Mouse (Mus musculus): ENCODE data around the gene Arhgap31. TPM values are rescaled to one million over a fixed set of nuclear protein-coding genes. Genes with fewer than 3 reads are reported as not detected.
A peak's percentile ranks its signal among the peaks of the same experiment; 100 is the strongest.

The Arhgap31 gene
- polyA plus RNA-seq, 1 experiment from 2014 or later: 8.0 TPM

DNA sequence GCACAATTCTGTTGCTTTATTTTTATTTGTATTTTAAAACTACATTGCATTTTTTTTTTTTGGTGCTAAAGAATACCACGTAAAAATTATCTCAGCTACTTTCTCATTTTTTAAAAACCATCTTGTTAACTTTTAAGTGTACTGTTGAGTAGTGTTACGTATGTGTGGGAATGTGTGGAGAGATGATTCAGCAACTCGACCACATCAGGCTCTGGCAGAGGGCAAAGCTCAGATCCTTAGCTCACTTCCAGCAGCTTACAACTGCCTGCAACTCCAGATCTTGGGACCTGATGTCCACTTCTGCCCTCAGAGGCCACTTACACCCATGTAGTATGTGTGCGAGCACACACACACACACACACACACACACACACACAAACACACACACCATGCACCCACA is 43.5 kb upstream of the Arhgap31 start:
- Histone ChIP-seq H3K27me3 (ENCODE audit: control insufficient read depth, insufficient read depth, low read length) (no peaks in the 10 kb centered on the region), H3K27ac (replicated peaks; ENCODE audit: low read depth, low read length) (no peak overlapping the region)
- DNase-seq (ENCODE audit: low spot score): no peak

DNA sequence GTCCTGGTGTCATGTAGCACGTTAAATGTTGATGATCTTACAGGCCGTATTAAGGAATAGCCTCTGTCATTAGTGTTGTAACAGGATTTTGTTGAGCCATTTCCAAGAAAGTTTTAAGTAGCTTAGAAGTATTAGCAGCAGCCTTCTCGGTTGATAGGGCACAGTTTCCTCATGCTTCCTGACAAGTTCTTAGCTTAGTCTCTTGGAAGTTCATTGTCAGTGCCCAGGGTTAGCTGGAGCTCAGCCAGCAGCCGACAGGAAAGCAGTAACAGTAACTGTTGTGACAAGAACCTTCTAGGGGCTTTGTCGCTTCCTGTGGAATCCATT is 43.1 kb upstream of the Arhgap31 start:
- no peak overlapping the region for H3K4me2 ChIP-seq (ENCODE audit: low read depth, low read length)

More for the DNA sequence above, 43.5 kb upstream of the Arhgap31 start:
- Histone ChIP-seq H3K9ac (replicated peaks; ENCODE audit: low read length) (no peak overlapping the region), H3K9me3 (replicated peaks; ENCODE audit: control insufficient read depth, low read length) (no peaks in the 10 kb centered on the region), H3K36me3 (replicated peaks; ENCODE audit: control insufficient read depth, insufficient read depth, low read depth, low read length) (no peaks in the 10 kb centered on the region), H3K4me3 (ENCODE audit: low read depth, low read length) (no peak overlapping the region), H3K4me1 (ENCODE audit: control insufficient read depth, insufficient read depth, low read length) (peaks cover 5% of the 10 kb centered on the region), H3K4me2 (ENCODE audit: low read depth, low read length) (no peak overlapping the region)
- no peak for ATAC-seq (replicated peaks; ENCODE audit: insufficient number of reproducible peaks, low FRiP score, low TSS enrichment, low read depth)
- 76% methylated on average over 4 of the region's 4 CpGs for WGBS

DNA sequence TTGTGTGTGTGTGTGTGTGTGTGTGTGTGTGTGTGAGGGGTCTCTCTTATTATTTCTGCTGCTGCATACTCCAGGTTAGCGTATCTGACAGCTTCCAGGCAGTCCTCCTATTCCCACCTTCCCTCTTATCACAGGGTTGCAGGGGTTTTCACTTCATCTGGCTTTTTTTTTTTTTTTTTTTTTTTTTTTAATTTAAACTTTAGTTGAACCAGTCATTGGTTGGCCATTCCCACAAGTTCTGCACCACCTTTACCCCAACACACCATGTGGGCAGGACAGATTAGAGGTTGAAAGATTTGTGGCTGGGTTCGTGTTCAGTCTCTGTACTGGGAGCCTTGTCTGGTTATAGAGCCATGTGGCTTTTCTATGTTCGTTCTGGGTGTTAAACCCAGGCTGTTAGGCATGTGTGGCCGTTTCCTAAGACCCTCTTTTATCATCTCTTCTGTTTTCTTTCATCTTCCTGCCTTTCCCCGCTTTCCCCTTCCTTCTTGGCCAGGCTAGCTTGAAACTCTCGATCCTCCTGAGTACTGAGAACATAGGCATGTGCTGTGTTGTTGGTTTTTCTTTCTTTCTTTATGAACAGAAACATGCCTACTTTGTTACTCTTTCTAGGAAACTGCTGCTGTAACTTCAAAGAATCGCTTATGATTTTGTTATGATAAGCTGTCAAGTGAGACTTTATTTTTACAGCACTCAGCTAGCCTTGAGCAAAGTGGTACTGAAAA is 42.5 kb upstream of the Arhgap31 start:
- H3K27me3 ChIP-seq (ENCODE audit: control insufficient read depth, insufficient read depth, low read length): no peaks in the 10 kb centered on the region
- no peaks in the 10 kb centered on the region for H3K9me3 ChIP-seq (replicated peaks; ENCODE audit: control insufficient read depth, low read length)
- no peak overlapping the region for H3K4me3 ChIP-seq (ENCODE audit: low read depth, low read length)
- no peaks in the 10 kb centered on the region for H3K36me3 ChIP-seq (replicated peaks; ENCODE audit: control insufficient read depth, insufficient read depth, low read depth, low read length)
- 53% methylated on average over 7 of the region's 7 CpGs for WGBS
- no peak overlapping the region for H3K9ac ChIP-seq (replicated peaks; ENCODE audit: low read length)
- peaks cover 5% of the 10 kb centered on the region for H3K4me1 ChIP-seq (ENCODE audit: control insufficient read depth, insufficient read depth, low read length)
- DNase-seq (ENCODE audit: low spot score) (peak; percentile 18), ATAC-seq (replicated peaks; ENCODE audit: insufficient number of reproducible peaks, low FRiP score, low TSS enrichment, low read depth) (no peak)
- H3K4me2 ChIP-seq (ENCODE audit: low read depth, low read length): no peak overlapping the region
- H3K27ac ChIP-seq (replicated peaks; ENCODE audit: low read depth, low read length): no peak overlapping the region

More for the DNA sequence above, 43.1 kb upstream of the Arhgap31 start:
- Histone ChIP-seq H3K9ac (replicated peaks; ENCODE audit: low read length) (no peak overlapping the region), H3K4me1 (ENCODE audit: control insufficient read depth, insufficient read depth, low read length) (peaks cover 5% of the 10 kb centered on the region), H3K9me3 (replicated peaks; ENCODE audit: control insufficient read depth, low read length) (no peaks in the 10 kb centered on the region), H3K4me3 (ENCODE audit: low read depth, low read length) (no peak overlapping the region), H3K27ac (replicated peaks; ENCODE audit: low read depth, low read length) (no peak overlapping the region), H3K27me3 (ENCODE audit: control insufficient read depth, insufficient read depth, low read length) (no peaks in the 10 kb centered on the region), H3K36me3 (replicated peaks; ENCODE audit: control insufficient read depth, insufficient read depth, low read depth, low read length) (no peaks in the 10 kb centered on the region)
- ATAC-seq (replicated peaks; ENCODE audit: insufficient number of reproducible peaks, low FRiP score, low TSS enrichment, low read depth) (no peak), DNase-seq (ENCODE audit: low spot score) (peak; percentile 45)
- 34% methylated on average over 5 of the region's 5 CpGs for WGBS

DNA sequence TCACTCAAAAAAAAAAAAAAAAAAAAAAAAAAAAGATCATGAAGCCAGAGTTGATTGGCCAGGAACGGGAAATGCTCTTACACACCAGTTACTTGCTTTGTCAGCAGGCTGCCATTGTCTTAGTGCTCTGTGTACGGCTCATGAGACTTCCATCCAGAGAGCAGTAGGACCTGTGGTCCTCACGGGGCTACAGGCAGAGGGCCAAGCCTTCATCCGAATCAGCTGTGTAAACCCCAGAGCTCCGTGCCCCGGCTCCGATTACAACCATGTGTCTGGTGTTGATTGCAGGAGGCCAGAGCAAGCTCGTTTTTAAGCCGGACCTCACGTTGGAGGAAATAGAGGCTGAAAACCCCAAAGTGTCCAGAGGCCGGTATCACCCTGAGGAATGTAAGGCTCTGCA is 40.6 kb upstream of the Arhgap31 start:
- H3K4me2 ChIP-seq (ENCODE audit: low read depth, low read length): no peak overlapping the region
- no peak overlapping the region for H3K4me3 ChIP-seq (ENCODE audit: low read depth, low read length)
- 24% methylated on average over 11 of the region's 11 CpGs for WGBS
- no peaks in the 10 kb centered on the region for H3K9me3 ChIP-seq (replicated peaks; ENCODE audit: control insufficient read depth, low read length)
- peak; percentile 78 for DNase-seq (ENCODE audit: low spot score)
- ATAC-seq (replicated peaks; ENCODE audit: insufficient number of reproducible peaks, low FRiP score, low TSS enrichment, low read depth): peak; percentile 83
- H3K4me1 ChIP-seq (ENCODE audit: control insufficient read depth, insufficient read depth, low read length): peaks cover 5% of the 10 kb centered on the region
- H3K9ac ChIP-seq (replicated peaks; ENCODE audit: low read length): no peak overlapping the region
- no peaks in the 10 kb centered on the region for H3K36me3 ChIP-seq (replicated peaks; ENCODE audit: control insufficient read depth, insufficient read depth, low read depth, low read length)
- H3K27me3 ChIP-seq (ENCODE audit: control insufficient read depth, insufficient read depth, low read length): no peaks in the 10 kb centered on the region
- no peak overlapping the region for H3K27ac ChIP-seq (replicated peaks; ENCODE audit: low read depth, low read length)

DNA sequence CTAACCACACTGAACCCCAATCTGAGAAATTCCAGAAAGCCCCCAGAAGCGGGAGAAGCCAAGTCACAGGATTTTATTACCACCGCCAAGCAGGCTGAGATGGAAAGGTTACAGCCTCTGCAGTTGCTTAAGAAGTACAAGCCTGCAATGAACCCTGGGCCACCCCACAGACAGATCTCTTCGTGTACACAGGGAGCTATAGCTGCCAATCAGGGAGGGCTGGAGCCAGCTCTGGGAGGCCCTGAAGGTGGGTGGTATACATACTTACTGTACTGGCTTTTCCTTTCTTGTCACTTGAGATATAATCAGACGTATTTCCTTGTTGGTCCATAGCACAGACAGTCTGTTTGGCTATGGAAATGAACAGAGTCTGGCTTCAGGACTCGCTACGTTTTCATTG is 37.7 kb upstream of the Arhgap31 start:
- Histone ChIP-seq H3K9me3 (replicated peaks; ENCODE audit: control insufficient read depth, low read length) (no peaks in the 10 kb centered on the region), H3K27ac (replicated peaks; ENCODE audit: low read depth, low read length) (no peak overlapping the region), H3K9ac (replicated peaks; ENCODE audit: low read length) (no peak overlapping the region), H3K4me2 (ENCODE audit: low read depth, low read length) (no peak overlapping the region; the same call in 1 of the 2 replicates), H3K36me3 (replicated peaks; ENCODE audit: control insufficient read depth, insufficient read depth, low read depth, low read length) (no peaks in the 10 kb centered on the region), H3K4me1 (ENCODE audit: control insufficient read depth, insufficient read depth, low read length) (peaks cover 5% of the 10 kb centered on the region), H3K4me3 (ENCODE audit: low read depth, low read length) (no peak overlapping the region), H3K27me3 (ENCODE audit: control insufficient read depth, insufficient read depth, low read length) (no peaks in the 10 kb centered on the region)
- no peak for DNase-seq (ENCODE audit: low spot score)
- ATAC-seq (replicated peaks; ENCODE audit: insufficient number of reproducible peaks, low FRiP score, low TSS enrichment, low read depth): no peak
- 68% methylated on average over 6 of the region's 6 CpGs for WGBS

GRCm38 (mm10) chr16:38743941-38744673 is 31.0 kb upstream of the Arhgap31 start:
- Histone ChIP-seq H3K9me3 (replicated peaks; ENCODE audit: control insufficient read depth, low read length) (no peaks in the 10 kb centered on the region), H3K4me1 (ENCODE audit: control insufficient read depth, insufficient read depth, low read length) (no peaks in the 10 kb centered on the region), H3K4me3 (ENCODE audit: low read depth, low read length) (no peak overlapping the region), H3K27me3 (ENCODE audit: control insufficient read depth, insufficient read depth, low read length) (no peaks in the 10 kb centered on the region), H3K27ac (replicated peaks; ENCODE audit: low read depth, low read length) (no peak overlapping the region), H3K4me2 (ENCODE audit: low read depth, low read length) (no peak overlapping the region), H3K36me3 (replicated peaks; ENCODE audit: control insufficient read depth, insufficient read depth, low read depth, low read length) (no peaks in the 10 kb centered on the region), H3K9ac (replicated peaks; ENCODE audit: low read length) (no peak overlapping the region)
- no peak for ATAC-seq (replicated peaks; ENCODE audit: insufficient number of reproducible peaks, low FRiP score, low TSS enrichment, low read depth)
- no peak for DNase-seq (ENCODE audit: low spot score)
- 86% methylated on average over 10 of the region's 10 CpGs for WGBS

GRCm38 (mm10) chr16:38742659-38743131 is 29.6 kb upstream of the Arhgap31 start:
- H3K27ac ChIP-seq (replicated peaks; ENCODE audit: low read depth, low read length): peak overlapping the region; percentile 48
- H3K27me3 ChIP-seq (ENCODE audit: control insufficient read depth, insufficient read depth, low read length): no peaks in the 10 kb centered on the region
- ATAC-seq (replicated peaks; ENCODE audit: insufficient number of reproducible peaks, low FRiP score, low TSS enrichment, low read depth) (peak; percentile 82), DNase-seq (ENCODE audit: low spot score) (peak; percentile 59)
- peak overlapping the region; percentile 81 for H3K4me2 ChIP-seq (ENCODE audit: low read depth, low read length)
- H3K36me3 ChIP-seq (replicated peaks; ENCODE audit: control insufficient read depth, insufficient read depth, low read depth, low read length): no peaks in the 10 kb centered on the region
- peak overlapping the region; percentile 50 for H3K4me3 ChIP-seq (ENCODE audit: low read depth, low read length)
- no peaks in the 10 kb centered on the region for H3K4me1 ChIP-seq (ENCODE audit: control insufficient read depth, insufficient read depth, low read length)
- WGBS: under 1% methylated on average over 13 of the region's 13 CpGs
- H3K9me3 ChIP-seq (replicated peaks; ENCODE audit: control insufficient read depth, low read length): no peaks in the 10 kb centered on the region
- H3K9ac ChIP-seq (replicated peaks; ENCODE audit: low read length): peak overlapping the region; percentile 67

DNA sequence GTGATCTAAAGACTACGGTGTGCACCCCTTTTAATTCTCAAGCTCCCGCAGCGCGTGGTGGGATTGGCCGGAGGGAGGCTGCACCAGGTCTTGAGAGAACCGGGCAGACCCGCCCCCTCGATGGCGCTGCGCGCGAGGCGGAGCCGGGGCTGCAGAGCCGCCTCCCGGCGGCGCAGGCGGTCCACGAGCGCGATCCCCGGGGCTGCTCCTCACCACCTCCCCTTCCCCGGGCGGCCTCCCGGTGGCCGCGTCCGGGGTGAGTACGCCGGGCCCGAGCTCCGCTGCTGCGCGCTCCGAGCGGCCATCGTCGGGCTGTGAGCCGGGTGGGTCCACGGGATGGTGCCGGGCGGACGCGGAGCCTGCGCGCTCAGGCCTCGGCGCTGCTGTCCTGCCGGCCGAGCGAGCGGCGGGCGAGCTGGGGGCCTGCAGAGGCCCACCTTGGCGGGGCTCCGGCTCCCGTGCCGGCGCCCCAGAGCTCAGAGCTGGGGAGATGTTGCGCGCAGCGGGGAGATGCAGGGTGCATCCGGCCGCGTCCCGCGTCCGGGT is 29.1 kb upstream of the Arhgap31 start, which contains the start of gene B4galt4:
TSS of gene B4galt4 (plus strand) at position 152 of the 546 bp plus-strand sequence.
- WGBS: 0% methylated on average over 51 of the region's 69 CpGs
- H3K9me3 ChIP-seq (replicated peaks; ENCODE audit: control insufficient read depth, low read length): no peaks in the 10 kb centered on the region

More for the DNA sequence above, 29.1 kb upstream of the Arhgap31 start, which contains the start of gene B4galt4:
- Histone ChIP-seq H3K27ac (replicated peaks; ENCODE audit: low read depth, low read length) (peak within 1 kb of the TSS; percentile 48), H3K4me1 (ENCODE audit: control insufficient read depth, insufficient read depth, low read length) (no peaks in the 10 kb centered on the region), H3K9ac (replicated peaks; ENCODE audit: low read length) (peak within 1 kb of the TSS; percentile 67), H3K4me2 (ENCODE audit: low read depth, low read length) (peak within 1 kb of the TSS; percentile 81), H3K36me3 (replicated peaks; ENCODE audit: control insufficient read depth, insufficient read depth, low read depth, low read length) (no peaks in the 10 kb centered on the region), H3K4me3 (ENCODE audit: low read depth, low read length) (peak within 1 kb of the TSS; percentile 50), H3K27me3 (ENCODE audit: control insufficient read depth, insufficient read depth, low read length) (no peaks in the 10 kb centered on the region)
- DNase-seq (ENCODE audit: low spot score) (peak; percentile 84), ATAC-seq (replicated peaks; ENCODE audit: insufficient number of reproducible peaks, low FRiP score, low TSS enrichment, low read depth) (peak; percentile 92)

All from embryonic facial prominence, embryonic 11.5 days (tissue).